Mouse (Mus musculus): ENCODE measurements around the gene Pappa. TPM values are rescaled to one million over a fixed set of nuclear protein-coding genes. Genes with fewer than 3 reads are reported as not detected.

Pappa gene
- polyA plus RNA-seq, 1 experiment from 2014 or later = 1.0 TPM

- Histone ChIP-seq H3K4me2 (ENCODE audit: low read length) (peak overlapping the region; percentile 86), H3K27me3 (replicated peaks; ENCODE audit: control insufficient read depth, insufficient read depth, low read length) (peaks cover 32% of the 10 kb centered on the region), H3K36me3 (ENCODE audit: control insufficient read depth, insufficient read depth, low read length) (no peaks in the 10 kb centered on the region), H3K9ac (ENCODE audit: low read length) (peak overlapping the region; percentile 34), H3K9me3 (ENCODE audit: control insufficient read depth, low read length) (no peaks in the 10 kb centered on the region), H3K4me1 (replicated peaks; ENCODE audit: control insufficient read depth, insufficient read depth, low read length) (peaks cover 10% of the 10 kb centered on the region; the same call in 1 of the 2 replicates), H3K27ac (ENCODE audit: low read depth) (peak overlapping the region; percentile 40; the same call in 1 of the 2 replicates), H3K4me3 (ENCODE audit: low read depth, low read length) (peak overlapping the region; percentile 43)
- WGBS = under 1% methylated on average over 28 of the region's 30 CpGs
- DNase-seq (ENCODE audit: low spot score) = peak; percentile 77
- ATAC-seq (replicated peaks; ENCODE audit: low FRiP score, low TSS enrichment, low read depth) = 0 out of 2 replicates have a peak, but pooled peaks have one; percentile 44
Measured at GRCm38 (mm10) chr4:65125341-65126332, 1.7 kb downstream of the Pappa start.

- Histone ChIP-seq H3K27me3 (replicated peaks; ENCODE audit: control insufficient read depth, insufficient read depth, low read length) (peaks cover 32% of the 10 kb centered on the region), H3K9ac (ENCODE audit: low read length) (peak overlapping the region; percentile 34), H3K4me1 (replicated peaks; ENCODE audit: control insufficient read depth, insufficient read depth, low read length) (peaks cover 10% of the 10 kb centered on the region; the same call in 1 of the 2 replicates), H3K9me3 (ENCODE audit: control insufficient read depth, low read length) (no peaks in the 10 kb centered on the region), H3K4me3 (ENCODE audit: low read depth, low read length) (peak overlapping the region; percentile 43), H3K27ac (ENCODE audit: low read depth) (no peak overlapping the region; the same call in 1 of the 2 replicates), H3K36me3 (ENCODE audit: control insufficient read depth, insufficient read depth, low read length) (no peaks in the 10 kb centered on the region), H3K4me2 (ENCODE audit: low read length) (peak overlapping the region; percentile 86)
- 6% methylated on average over 23 of the region's 23 CpGs for WGBS
- DNase-seq (ENCODE audit: low spot score) = peak; percentile 74
- no peak for ATAC-seq (replicated peaks; ENCODE audit: low FRiP score, low TSS enrichment, low read depth)
Measured at GRCm38 (mm10) chr4:65126451-65127290, 2.7 kb downstream of the Pappa start.

- 24% methylated on average over 6 of the region's 6 CpGs for whole genome bisulfite sequencing
- no peak overlapping the region for H3K9ac ChIP-seq (ENCODE audit: low read length)
- peak; percentile 59 for DNase-seq (ENCODE audit: low spot score)
Measured at GRCm38 (mm10) chr4:65127291-65127590, 3.3 kb downstream of the Pappa start.

GRCm38 (mm10) chr4:65132657-65133056 lies 8.7 kb downstream of the Pappa start:
- H3K4me3 ChIP-seq (ENCODE audit: low read depth, low read length) = no peak overlapping the region
- no peaks in the 10 kb centered on the region for H3K36me3 ChIP-seq (ENCODE audit: control insufficient read depth, insufficient read depth, low read length)
- no peak overlapping the region for H3K4me2 ChIP-seq (ENCODE audit: low read length)
- 67% methylated on average over 3 of the region's 3 CpGs for WGBS
- no peak for ATAC-seq (replicated peaks; ENCODE audit: low FRiP score, low TSS enrichment, low read depth)
- no peaks in the 10 kb centered on the region for H3K4me1 ChIP-seq (replicated peaks; ENCODE audit: control insufficient read depth, insufficient read depth, low read length)
- no peaks in the 10 kb centered on the region for H3K9me3 ChIP-seq (ENCODE audit: control insufficient read depth, low read length)
- H3K9ac ChIP-seq (ENCODE audit: low read length) = no peak overlapping the region
- DNase-seq (ENCODE audit: low spot score) = no peak
- H3K27ac ChIP-seq (ENCODE audit: low read depth) = no peak overlapping the region
- H3K27me3 ChIP-seq (replicated peaks; ENCODE audit: control insufficient read depth, insufficient read depth, low read length) = 0 out of 2 replicates have a peak, but pooled peaks cover 4% of the 10 kb centered on the region

More at GRCm38 (mm10) chr4:65127291-65127590, 3.3 kb downstream of the Pappa start:
- no peak for ATAC-seq (replicated peaks; ENCODE audit: low FRiP score, low TSS enrichment, low read depth)
- Histone ChIP-seq H3K27ac (ENCODE audit: low read depth) (no peak overlapping the region), H3K27me3 (replicated peaks; ENCODE audit: control insufficient read depth, insufficient read depth, low read length) (peaks cover 32% of the 10 kb centered on the region), H3K4me2 (ENCODE audit: low read length) (peak overlapping the region; percentile 86), H3K4me3 (ENCODE audit: low read depth, low read length) (peak overlapping the region; percentile 43; the same call in 1 of the 2 replicates), H3K9me3 (ENCODE audit: control insufficient read depth, low read length) (no peaks in the 10 kb centered on the region), H3K36me3 (ENCODE audit: control insufficient read depth, insufficient read depth, low read length) (no peaks in the 10 kb centered on the region), H3K4me1 (replicated peaks; ENCODE audit: control insufficient read depth, insufficient read depth, low read length) (peaks cover 10% of the 10 kb centered on the region; the same call in 1 of the 2 replicates)

- no peak overlapping the region for H3K9ac ChIP-seq (ENCODE audit: low read length)
- no peak for DNase-seq (ENCODE audit: low spot score)
- no peak overlapping the region for H3K4me3 ChIP-seq (ENCODE audit: low read depth, low read length)
- H3K27ac ChIP-seq (ENCODE audit: low read depth) = no peak overlapping the region
- 74% methylated on average over 5 of the region's 5 CpGs for WGBS
- no peak overlapping the region for H3K4me2 ChIP-seq (ENCODE audit: low read length)
- no peaks in the 10 kb centered on the region for H3K4me1 ChIP-seq (replicated peaks; ENCODE audit: control insufficient read depth, insufficient read depth, low read length)
- H3K27me3 ChIP-seq (replicated peaks; ENCODE audit: control insufficient read depth, insufficient read depth, low read length) = no peaks in the 10 kb centered on the region
- ATAC-seq (replicated peaks; ENCODE audit: low FRiP score, low TSS enrichment, low read depth) = no peak
- no peaks in the 10 kb centered on the region for H3K36me3 ChIP-seq (ENCODE audit: control insufficient read depth, insufficient read depth, low read length)
- H3K9me3 ChIP-seq (ENCODE audit: control insufficient read depth, low read length) = no peaks in the 10 kb centered on the region
Measured at GRCm38 (mm10) chr4:65134358-65134757, 10.4 kb downstream of the Pappa start.

GRCm38 (mm10) chr4:65135109-65135508 lies 11.1 kb downstream of the Pappa start:
- Histone ChIP-seq H3K4me3 (ENCODE audit: low read depth, low read length) (no peak overlapping the region), H3K27ac (ENCODE audit: low read depth) (no peak overlapping the region), H3K27me3 (replicated peaks; ENCODE audit: control insufficient read depth, insufficient read depth, low read length) (no peaks in the 10 kb centered on the region), H3K36me3 (ENCODE audit: control insufficient read depth, insufficient read depth, low read length) (no peaks in the 10 kb centered on the region), H3K4me1 (replicated peaks; ENCODE audit: control insufficient read depth, insufficient read depth, low read length) (no peaks in the 10 kb centered on the region), H3K9me3 (ENCODE audit: control insufficient read depth, low read length) (no peaks in the 10 kb centered on the region), H3K9ac (ENCODE audit: low read length) (no peak overlapping the region), H3K4me2 (ENCODE audit: low read length) (no peak overlapping the region)
- no peak for DNase-seq (ENCODE audit: low spot score)
- no peak for ATAC-seq (replicated peaks; ENCODE audit: low FRiP score, low TSS enrichment, low read depth)
- 69% methylated on average over 5 of the region's 5 CpGs for WGBS

- Histone ChIP-seq H3K27ac (ENCODE audit: low read depth) (no peak overlapping the region), H3K4me3 (ENCODE audit: low read depth, low read length) (no peak overlapping the region), H3K4me1 (replicated peaks; ENCODE audit: control insufficient read depth, insufficient read depth, low read length) (no peaks in the 10 kb centered on the region), H3K36me3 (ENCODE audit: control insufficient read depth, insufficient read depth, low read length) (no peaks in the 10 kb centered on the region), H3K4me2 (ENCODE audit: low read length) (no peak overlapping the region), H3K9me3 (ENCODE audit: control insufficient read depth, low read length) (no peaks in the 10 kb centered on the region), H3K27me3 (replicated peaks; ENCODE audit: control insufficient read depth, insufficient read depth, low read length) (no peaks in the 10 kb centered on the region), H3K9ac (ENCODE audit: low read length) (no peak overlapping the region)
- no peak for ATAC-seq (replicated peaks; ENCODE audit: low FRiP score, low TSS enrichment, low read depth)
- WGBS = 80% methylated on average over 3 of the region's 3 CpGs
- DNase-seq (ENCODE audit: low spot score) = no peak
Measured at GRCm38 (mm10) chr4:65136541-65136940, 12.6 kb downstream of the Pappa start.

GRCm38 (mm10) chr4:65146936-65147335 lies 23.0 kb downstream of the Pappa start:
- Histone ChIP-seq H3K9ac (ENCODE audit: low read length) (no peak overlapping the region), H3K36me3 (ENCODE audit: control insufficient read depth, insufficient read depth, low read length) (no peaks in the 10 kb centered on the region), H3K4me1 (replicated peaks; ENCODE audit: control insufficient read depth, insufficient read depth, low read length) (no peaks in the 10 kb centered on the region), H3K4me3 (ENCODE audit: low read depth, low read length) (no peak overlapping the region), H3K9me3 (ENCODE audit: control insufficient read depth, low read length) (no peaks in the 10 kb centered on the region), H3K27ac (ENCODE audit: low read depth) (no peak overlapping the region), H3K4me2 (ENCODE audit: low read length) (no peak overlapping the region), H3K27me3 (replicated peaks; ENCODE audit: control insufficient read depth, insufficient read depth, low read length) (no peaks in the 10 kb centered on the region)
- ATAC-seq (replicated peaks; ENCODE audit: low FRiP score, low TSS enrichment, low read depth) = no peak
- no peak for DNase-seq (ENCODE audit: low spot score)
- 39% methylated on average over 1 of the region's 1 CpGs for WGBS

Data from intestine, embryonic 14.5 days (tissue).